Mouse (Mus musculus): Measurements from ENCODE around the gene Olfr1145. TPM values are rescaled to one million over a fixed set of nuclear protein-coding genes. Genes with fewer than 3 reads are reported as not detected.

Olfr1145 gene
- not detected for polyA plus RNA-seq (2012; fragmentation: generic; extraction: Trizol)

DNA sequence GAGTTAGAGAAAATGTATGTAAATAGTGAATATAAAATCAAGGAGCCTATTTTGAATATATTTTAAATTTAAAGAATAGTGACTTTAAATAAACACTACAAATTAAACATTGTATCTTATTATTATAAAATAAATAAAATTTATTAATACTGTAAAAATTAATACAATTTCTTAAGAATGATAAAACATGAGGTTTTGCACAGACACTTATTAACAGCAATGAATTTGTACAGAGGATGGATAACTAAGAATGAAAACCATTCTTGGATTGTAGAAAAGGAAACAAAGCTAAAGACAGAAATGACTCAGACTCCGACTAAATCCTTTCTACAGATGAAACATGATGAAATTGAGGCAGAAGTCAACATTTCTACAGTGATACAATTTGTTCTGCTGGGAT is at the start of gene Olfr1145:
Olfr1145 (plus strand) TSS at position 301 of the 400 bp plus-strand sequence.
- Histone ChIP-seq H3ac (ENCODE audit: control insufficient read depth, insufficient read length) (no peak within 1 kb of the TSS), H3K79me2 (ENCODE audit: control insufficient read depth, insufficient read depth) (no peaks in the 10 kb centered on the region), H3K27me3 (ENCODE audit: control insufficient read depth, insufficient read depth, insufficient read length) (no peaks in the 10 kb centered on the region), H3K4me2 (ENCODE audit: low read depth) (no peak within 1 kb of the TSS), H3K36me3 (ENCODE audit: control insufficient read depth, insufficient read depth) (no peaks in the 10 kb centered on the region), H3K4me3 (no peak within 1 kb of the TSS)
- TF ChIP-seq REST (IDR thresholded peaks at IDR 0.05; ENCODE audit: insufficient read depth, insufficient read length) (no peak), MAX (IDR thresholded peaks at IDR 0.05; ENCODE audit: low read depth) (no peak), SRF (IDR thresholded peaks at IDR 0.05; ENCODE audit: control insufficient read depth, insufficient read length, low read depth) (no peak), MYOD1 (IDR thresholded peaks at IDR 0.05; ENCODE audit: control insufficient read depth in 1 of 3, insufficient read length in 2 of 3, low read depth in 2 of 3) (no peak)

DNA sequence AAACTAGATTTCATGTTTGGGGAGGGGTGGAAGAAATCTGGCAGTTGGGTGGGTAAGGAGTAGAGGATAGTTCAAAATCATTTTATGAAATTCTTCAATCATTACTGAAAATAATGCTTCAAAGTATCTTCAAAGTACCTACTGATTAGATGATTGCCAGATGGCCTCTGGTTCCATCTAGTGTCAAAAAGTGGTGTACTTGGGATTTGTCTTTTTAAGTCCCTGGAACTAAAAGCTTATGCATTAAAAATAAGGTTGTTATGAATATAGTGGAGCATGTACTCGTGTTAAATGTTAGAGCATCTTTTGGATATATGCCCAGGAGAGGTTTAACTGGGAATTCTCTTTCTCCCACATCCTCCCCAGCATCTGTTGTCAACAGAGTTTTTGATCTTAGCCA is 33.5 kb upstream of the Olfr1145 start:
- no peak overlapping the region for H3K4me3 ChIP-seq
- no peak overlapping the region for H3ac ChIP-seq (ENCODE audit: control insufficient read depth, insufficient read length)
- no peaks in the 10 kb centered on the region for H3K36me3 ChIP-seq (ENCODE audit: control insufficient read depth, insufficient read depth)
- H3K79me2 ChIP-seq (ENCODE audit: control insufficient read depth, insufficient read depth), result no peaks in the 10 kb centered on the region
- TF ChIP-seq REST (IDR thresholded peaks at IDR 0.05; ENCODE audit: insufficient read depth, insufficient read length) (no peak), CEBPB (IDR thresholded peaks at IDR 0.05; ENCODE audit: insufficient read depth, poor library complexity, severe bottlenecking) (no peak), POLR2A (IDR thresholded peaks at IDR 0.05; ENCODE audit: insufficient read length, low read depth) (no peak), SRF (IDR thresholded peaks at IDR 0.05; ENCODE audit: control insufficient read depth, insufficient read length, low read depth) (no peak), MYOG (IDR thresholded peaks at IDR 0.05; ENCODE audit: control insufficient read depth in 1 of 3, insufficient read depth in 1 of 3, insufficient read length in 2 of 3, low read depth in 2 of 3) (no peak), MYOD1 (IDR thresholded peaks at IDR 0.05; ENCODE audit: control insufficient read depth in 1 of 3, insufficient read length in 2 of 3, low read depth in 2 of 3) (no peak), E2F4 (IDR thresholded peaks at IDR 0.05; ENCODE audit: insufficient read depth) (no peak)
- no peaks in the 10 kb centered on the region for H3K27me3 ChIP-seq (ENCODE audit: control insufficient read depth, insufficient read depth, insufficient read length)
- H3K4me2 ChIP-seq (ENCODE audit: low read depth), result no peak overlapping the region

DNA sequence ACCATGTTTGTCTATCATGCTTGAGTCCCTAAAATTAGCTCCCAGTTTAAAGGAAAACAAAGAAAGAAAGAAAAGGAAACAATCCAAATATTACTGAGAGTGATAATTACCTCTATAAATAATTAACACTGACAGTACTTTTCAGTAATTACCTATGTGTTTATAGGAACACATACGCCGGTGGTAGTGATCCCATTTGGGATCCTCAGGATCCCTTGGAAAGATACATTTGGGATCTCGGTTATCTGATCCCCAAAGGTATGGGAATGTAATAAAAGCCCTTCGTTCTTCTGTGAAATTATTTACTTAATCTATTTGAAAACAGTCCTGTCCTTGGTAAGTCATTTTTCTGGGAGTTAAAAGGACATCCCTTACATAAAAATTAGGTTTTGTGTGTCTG is 30.4 kb upstream of the Olfr1145 start, which contains the start of gene Olfr152:
Olfr152 (plus strand) TSS at position 301 of the 400 bp plus-strand sequence.
- TF ChIP-seq E2F4 (IDR thresholded peaks at IDR 0.05; ENCODE audit: insufficient read depth) (no peak), SRF (IDR thresholded peaks at IDR 0.05; ENCODE audit: control insufficient read depth, insufficient read length, low read depth) (no peak), MYOG (IDR thresholded peaks at IDR 0.05; ENCODE audit: control insufficient read depth in 1 of 3, insufficient read depth in 1 of 3, insufficient read length in 2 of 3, low read depth in 2 of 3) (no peak), MAX (IDR thresholded peaks at IDR 0.05; ENCODE audit: low read depth) (no peak), POLR2A (IDR thresholded peaks at IDR 0.05; ENCODE audit: insufficient read length, low read depth) (no peak), POLR2AphosphoS2 (IDR thresholded peaks at IDR 0.05; ENCODE audit: insufficient read length, low read depth) (no peak), CEBPB (IDR thresholded peaks at IDR 0.05; ENCODE audit: insufficient read depth, poor library complexity, severe bottlenecking) (no peak), REST (IDR thresholded peaks at IDR 0.05; ENCODE audit: insufficient read depth, insufficient read length) (no peak), USF1 (IDR thresholded peaks at IDR 0.05; ENCODE audit: low read depth) (no peak), TCF3 (IDR thresholded peaks at IDR 0.05; ENCODE audit: insufficient read length, low read depth) (no peak), MYOD1 (IDR thresholded peaks at IDR 0.05; ENCODE audit: control insufficient read depth in 1 of 3, insufficient read length in 2 of 3, low read depth in 2 of 3) (no peak)
- H3K79me2 ChIP-seq (ENCODE audit: control insufficient read depth, insufficient read depth), result no peaks in the 10 kb centered on the region
- H3K27me3 ChIP-seq (ENCODE audit: control insufficient read depth, insufficient read depth, insufficient read length), result no peaks in the 10 kb centered on the region
- H3K4me3 ChIP-seq, result no peak within 1 kb of the TSS
- H3K36me3 ChIP-seq (ENCODE audit: control insufficient read depth, insufficient read depth), result no peaks in the 10 kb centered on the region
- H3K4me2 ChIP-seq (ENCODE audit: low read depth), result no peak within 1 kb of the TSS
- no peak within 1 kb of the TSS for H3ac ChIP-seq (ENCODE audit: control insufficient read depth, insufficient read length)

DNA sequence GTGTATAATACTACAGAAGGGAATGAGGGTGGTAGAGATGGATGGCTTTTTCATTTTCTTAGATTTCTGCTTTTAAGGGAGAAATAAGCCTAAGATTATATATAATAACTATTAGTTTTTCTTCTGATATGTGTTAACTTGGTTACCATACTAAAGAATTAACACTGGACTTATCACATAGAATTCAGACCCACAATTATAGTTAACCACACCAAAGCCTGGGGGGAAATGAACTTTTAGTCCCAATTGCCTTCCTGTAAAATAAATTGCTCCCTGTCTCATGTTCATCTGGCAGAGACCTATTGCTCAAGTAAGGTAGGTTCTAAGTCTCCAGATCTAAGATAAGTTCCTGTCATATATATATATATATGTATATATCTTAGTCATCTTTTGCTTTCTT is 9.3 kb upstream of the Olfr1145 start, which contains the start of gene Olfr1143:
Olfr1143 (plus strand) TSS at position 301 of the 400 bp plus-strand sequence.
- TF ChIP-seq MYOG (IDR thresholded peaks at IDR 0.05; ENCODE audit: control insufficient read depth in 1 of 3, insufficient read depth in 1 of 3, insufficient read length in 2 of 3, low read depth in 2 of 3), result no peak
- no peak for TF ChIP-seq POLR2AphosphoS2 (IDR thresholded peaks at IDR 0.05; ENCODE audit: insufficient read length, low read depth)
- no peak for TF ChIP-seq E2F4 (IDR thresholded peaks at IDR 0.05; ENCODE audit: insufficient read depth)
- no peak for TF ChIP-seq TCF12 (IDR thresholded peaks at IDR 0.05; ENCODE audit: insufficient read depth, poor library complexity, severe bottlenecking)
- no peak for TF ChIP-seq POLR2A (IDR thresholded peaks at IDR 0.05; ENCODE audit: insufficient read length, low read depth)
- TF ChIP-seq USF1 (IDR thresholded peaks at IDR 0.05; ENCODE audit: low read depth), result no peak
- no peak for TF ChIP-seq MYOD1 (IDR thresholded peaks at IDR 0.05; ENCODE audit: control insufficient read depth in 1 of 3, insufficient read length in 2 of 3, low read depth in 2 of 3)
- TF ChIP-seq REST (IDR thresholded peaks at IDR 0.05; ENCODE audit: insufficient read depth, insufficient read length), result no peak
- no peak for TF ChIP-seq SRF (IDR thresholded peaks at IDR 0.05; ENCODE audit: control insufficient read depth, insufficient read length, low read depth)
- no peak for TF ChIP-seq CEBPB (IDR thresholded peaks at IDR 0.05; ENCODE audit: insufficient read depth, poor library complexity, severe bottlenecking)
- TF ChIP-seq MAX (IDR thresholded peaks at IDR 0.05; ENCODE audit: low read depth), result no peak
- no peak for TF ChIP-seq TCF3 (IDR thresholded peaks at IDR 0.05; ENCODE audit: insufficient read length, low read depth)
- H3K4me3 ChIP-seq, result no peak within 1 kb of the TSS
- H3ac ChIP-seq (ENCODE audit: control insufficient read depth, insufficient read length), result no peak within 1 kb of the TSS

DNA sequence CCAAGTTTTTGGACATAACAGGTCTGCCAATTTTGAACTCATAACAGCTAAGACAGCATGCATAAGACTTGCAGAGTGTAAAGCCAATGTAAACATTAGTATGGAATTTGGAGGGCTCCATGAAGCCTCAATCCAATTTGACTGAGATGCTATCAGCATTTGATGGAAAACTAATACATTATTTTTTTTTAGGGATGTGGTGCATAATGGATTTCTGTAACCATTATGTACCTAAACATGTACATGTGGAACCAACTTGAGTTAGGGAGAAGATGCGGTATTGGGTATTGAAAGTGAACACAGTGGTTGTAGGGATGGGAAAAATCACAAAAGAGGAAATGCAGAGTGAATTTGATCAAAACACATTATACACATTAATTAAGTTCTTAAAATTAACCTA is 20.6 kb downstream of the Olfr1145 start, which contains the start of gene Olfr1148:
Olfr1148 (plus strand) TSS at position 301 of the 400 bp plus-strand sequence.
- H3K79me2 ChIP-seq (ENCODE audit: control insufficient read depth, insufficient read depth), result no peaks in the 10 kb centered on the region
- H3K27me3 ChIP-seq (ENCODE audit: control insufficient read depth, insufficient read depth, insufficient read length), result no peaks in the 10 kb centered on the region
- H3K4me3 ChIP-seq, result no peak within 1 kb of the TSS
- TF ChIP-seq POLR2AphosphoS2 (IDR thresholded peaks at IDR 0.05; ENCODE audit: insufficient read length, low read depth) (no peak), REST (IDR thresholded peaks at IDR 0.05; ENCODE audit: insufficient read depth, insufficient read length) (no peak), TCF3 (IDR thresholded peaks at IDR 0.05; ENCODE audit: insufficient read length, low read depth) (no peak), SRF (IDR thresholded peaks at IDR 0.05; ENCODE audit: control insufficient read depth, insufficient read length, low read depth) (no peak), MYOG (IDR thresholded peaks at IDR 0.05; ENCODE audit: control insufficient read depth in 1 of 3, insufficient read depth in 1 of 3, insufficient read length in 2 of 3, low read depth in 2 of 3) (no peak), USF1 (IDR thresholded peaks at IDR 0.05; ENCODE audit: low read depth) (no peak), POLR2A (IDR thresholded peaks at IDR 0.05; ENCODE audit: insufficient read length, low read depth) (no peak), CEBPB (IDR thresholded peaks at IDR 0.05; ENCODE audit: insufficient read depth, poor library complexity, severe bottlenecking) (no peak), MYOD1 (IDR thresholded peaks at IDR 0.05; ENCODE audit: control insufficient read depth in 1 of 3, insufficient read length in 2 of 3, low read depth in 2 of 3) (no peak), E2F4 (IDR thresholded peaks at IDR 0.05; ENCODE audit: insufficient read depth) (no peak), TCF12 (IDR thresholded peaks at IDR 0.05; ENCODE audit: insufficient read depth, poor library complexity, severe bottlenecking) (no peak), MAX (IDR thresholded peaks at IDR 0.05; ENCODE audit: low read depth) (no peak)
- H3K36me3 ChIP-seq (ENCODE audit: control insufficient read depth, insufficient read depth), result no peaks in the 10 kb centered on the region
- H3K4me2 ChIP-seq (ENCODE audit: low read depth), result no peak within 1 kb of the TSS
- H3ac ChIP-seq (ENCODE audit: control insufficient read depth, insufficient read length), result no peak within 1 kb of the TSS

More for the DNA sequence above, 9.3 kb upstream of the Olfr1145 start, which contains the start of gene Olfr1143:
- no peaks in the 10 kb centered on the region for H3K36me3 ChIP-seq (ENCODE audit: control insufficient read depth, insufficient read depth)
- H3K27me3 ChIP-seq (ENCODE audit: control insufficient read depth, insufficient read depth, insufficient read length), result no peaks in the 10 kb centered on the region
- no peaks in the 10 kb centered on the region for H3K79me2 ChIP-seq (ENCODE audit: control insufficient read depth, insufficient read depth)
- H3K4me2 ChIP-seq (ENCODE audit: low read depth), result no peak within 1 kb of the TSS
